Mouse (Mus musculus): ENCODE measurements at regions not wholly inside any gene's neighbourhood (a gene's known extent, or its start where the extent isn't known, plus 50 kb on each side); places are given as distances from the start of the nearest gene placed in this dataset.

DNA sequence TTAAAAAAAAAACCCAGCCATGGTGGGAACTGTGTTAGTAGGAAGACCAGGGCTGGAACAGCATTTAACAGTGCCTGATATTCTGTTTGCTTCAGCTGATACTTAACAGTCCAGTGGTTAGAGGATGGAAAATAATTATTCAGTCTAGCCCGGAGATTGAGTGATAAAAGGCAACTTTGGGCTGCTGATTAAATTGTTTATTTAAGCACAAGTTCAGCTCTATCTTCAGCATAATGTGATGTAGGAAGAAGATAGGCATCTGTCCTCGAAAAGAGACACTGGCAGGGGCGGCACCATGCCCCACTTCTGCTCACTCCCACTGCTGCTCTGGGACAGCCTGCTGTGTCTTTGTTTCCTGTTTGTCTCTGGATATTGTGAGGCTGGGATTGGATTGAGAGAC is 190.1 kb downstream of the Mid1ip1 start:
- ATAC-seq (ENCODE audit: low FRiP score, low TSS enrichment), result no peak
- 31% methylated on average over 3 of the region's 3 CpGs for WGBS
- H3K36me3 ChIP-seq (ENCODE audit: control insufficient read depth, insufficient read depth, low read length), result no peaks in the 10 kb centered on the region
- no peaks in the 10 kb centered on the region for H3K4me1 ChIP-seq (ENCODE audit: control insufficient read depth, insufficient read depth, low read length)
- no peak overlapping the region for H3K4me3 ChIP-seq (replicated peaks; ENCODE audit: low read depth, low read length)
- H3K9me3 ChIP-seq (ENCODE audit: control insufficient read depth, low read length), result no peaks in the 10 kb centered on the region
- H3K27me3 ChIP-seq (ENCODE audit: control insufficient read depth, insufficient read depth, low read length), result no peaks in the 10 kb centered on the region
- no peak for DNase-seq
- H3K9ac ChIP-seq (replicated peaks; ENCODE audit: low read length), result no peak overlapping the region
- no peak overlapping the region for H3K4me2 ChIP-seq (ENCODE audit: low read length)
- H3K27ac ChIP-seq (replicated peaks; ENCODE audit: low read depth, low read length), result no peak overlapping the region

- Histone ChIP-seq H3K4me3 (replicated peaks; ENCODE audit: low read depth, low read length) (no peak overlapping the region), H3K4me2 (ENCODE audit: low read length) (no peak overlapping the region), H3K9ac (replicated peaks; ENCODE audit: low read length) (no peak overlapping the region), H3K36me3 (ENCODE audit: control insufficient read depth, insufficient read depth, low read length) (no peaks in the 10 kb centered on the region), H3K27me3 (ENCODE audit: control insufficient read depth, insufficient read depth, low read length) (no peaks in the 10 kb centered on the region), H3K4me1 (ENCODE audit: control insufficient read depth, insufficient read depth, low read length) (no peaks in the 10 kb centered on the region), H3K9me3 (ENCODE audit: control insufficient read depth, low read length) (no peaks in the 10 kb centered on the region), H3K27ac (replicated peaks; ENCODE audit: low read depth, low read length) (no peak overlapping the region)
- DNase-seq (peak; percentile 9), ATAC-seq (ENCODE audit: low FRiP score, low TSS enrichment) (no peak)
- 76% methylated on average over 14 of the region's 14 CpGs for WGBS
Observed at GRCm38 (mm10) chrX:10911127-10912061, 196.6 kb downstream of the Mid1ip1 start.
